Mouse (Mus musculus) gonadal fat pad, adult 2 months (tissue): ENCODE data around the gene Pacs1. TPM values are rescaled to one million over a fixed set of nuclear protein-coding genes. Genes with fewer than 3 reads are reported as not detected.
"Not testable (repeated sequence)": the region's sequence is repeated elsewhere in the genome, so short reads cannot be mapped to it uniquely, and the experiment has no call there.

Source experiments
- DNase-seq: peaks from one replicate; pipeline ENCODE4 v3.0.0-alpha.2; 2012; ENCODE audit warnings: low read depth
- polyA plus RNA-seq: library from polyadenylated mRNA; depleted of rRNA; stranded (reverse); fragments of >200 nt; gene quantifications from 2 replicates; pipeline ENCODE4 v1.2.3, GENCODE M21; 2012

The Pacs1 gene
- polyA plus RNA-seq, 1 experiment: 21.8 TPM

DNA sequence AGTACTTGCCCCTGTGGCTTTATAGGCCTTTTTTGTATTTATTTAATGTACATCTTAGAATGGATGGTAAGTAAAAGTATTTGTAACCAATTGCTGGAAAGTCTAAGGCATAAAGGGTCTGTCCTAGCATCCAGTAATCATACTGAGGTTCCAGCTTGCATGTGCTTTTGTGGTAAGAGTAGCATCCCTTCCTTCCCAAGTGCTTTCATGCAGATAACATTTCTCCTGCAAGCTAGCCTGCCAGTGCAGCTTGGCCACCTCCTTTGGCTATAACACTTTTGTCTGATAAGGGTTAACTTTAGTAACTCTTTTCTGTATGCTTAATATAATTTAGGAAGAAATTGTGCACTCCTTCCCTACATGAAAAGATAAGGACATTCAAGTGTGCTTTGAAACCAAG is 4.9 kb downstream of the Pacs1 start:
- DNase-seq: no peak

DNA sequence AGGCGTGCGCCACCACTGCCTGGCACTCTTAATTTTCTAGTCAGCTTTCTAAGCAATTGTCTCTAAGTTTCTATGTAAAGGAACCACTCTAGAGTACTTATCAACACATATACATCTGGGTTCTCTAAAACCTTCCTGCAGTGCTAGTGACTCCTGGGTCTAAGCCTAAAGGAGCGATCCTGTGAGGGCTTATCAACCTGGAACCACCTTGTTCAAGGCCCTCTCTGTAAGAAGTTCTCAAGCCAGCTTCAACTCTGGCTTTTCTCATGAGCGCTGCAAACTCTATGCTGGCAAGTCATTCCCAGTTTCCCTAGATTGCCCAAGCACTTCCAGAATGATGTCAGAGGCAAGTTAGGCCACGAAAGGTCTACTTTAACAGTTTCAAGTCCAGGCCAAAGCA is 5.9 kb downstream of the Pacs1 start:
- DNase-seq: no peak

DNA sequence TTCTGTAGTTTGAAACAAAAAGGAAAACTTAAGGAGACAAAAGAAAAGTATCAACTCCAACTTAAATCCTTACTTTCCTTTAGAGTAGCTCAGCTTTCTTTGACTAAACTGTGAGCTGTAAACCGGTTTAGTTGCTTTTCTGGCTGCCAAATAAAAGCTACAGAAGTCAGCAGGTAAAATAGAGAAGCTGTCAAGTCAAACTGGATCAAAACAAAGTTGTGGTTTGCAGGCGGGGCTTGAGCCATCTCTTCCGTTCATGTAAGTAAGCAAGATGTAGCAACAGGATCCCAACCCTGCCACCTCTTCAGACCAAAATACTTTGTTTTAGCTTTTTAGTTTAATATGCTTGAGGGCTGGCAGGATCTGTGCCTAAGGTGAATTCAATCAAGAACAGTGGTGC is 15.8 kb downstream of the Pacs1 start:
- DNase-seq: no peak

DNA sequence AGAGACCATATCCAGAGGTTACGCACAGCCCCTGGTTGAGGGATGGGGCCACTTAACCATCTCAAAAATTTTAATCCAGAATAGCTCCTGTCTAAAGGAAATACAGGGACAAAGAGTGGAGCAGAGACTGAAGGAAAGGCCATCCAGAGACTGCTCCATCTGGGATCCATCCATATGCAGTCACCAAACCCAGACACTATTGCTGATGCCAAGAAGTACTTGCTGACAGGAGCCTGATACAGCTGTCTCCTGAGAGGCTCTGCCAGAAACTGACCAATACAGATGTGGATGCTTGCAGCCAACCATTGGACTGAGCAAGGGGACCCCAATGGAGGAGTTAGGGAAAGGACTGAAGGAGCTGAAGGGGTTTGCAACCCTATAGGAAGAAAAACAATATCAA is 35.9 kb downstream of the Pacs1 start:
- DNase-seq: not testable (repeated sequence)

DNA sequence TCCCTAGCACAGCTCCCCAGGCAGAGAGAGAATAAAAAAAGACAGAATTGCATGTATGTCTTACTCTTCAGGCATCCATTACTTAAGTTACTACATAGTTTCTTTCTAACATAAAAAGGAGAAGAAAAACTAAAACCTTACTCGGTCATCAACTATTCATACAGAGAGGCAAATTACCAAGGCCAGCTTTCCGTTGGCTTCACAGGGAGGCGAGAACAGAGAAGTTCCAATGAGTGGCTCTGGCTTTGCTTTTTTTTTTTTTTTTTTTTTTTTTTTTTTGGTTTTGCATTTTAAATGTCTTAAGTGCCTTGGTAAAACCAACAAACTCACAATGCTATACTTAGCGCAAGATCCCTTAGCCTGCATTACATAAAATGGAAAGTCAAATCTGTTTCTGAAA is 40.2 kb downstream of the Pacs1 start:
- DNase-seq: no peak

DNA sequence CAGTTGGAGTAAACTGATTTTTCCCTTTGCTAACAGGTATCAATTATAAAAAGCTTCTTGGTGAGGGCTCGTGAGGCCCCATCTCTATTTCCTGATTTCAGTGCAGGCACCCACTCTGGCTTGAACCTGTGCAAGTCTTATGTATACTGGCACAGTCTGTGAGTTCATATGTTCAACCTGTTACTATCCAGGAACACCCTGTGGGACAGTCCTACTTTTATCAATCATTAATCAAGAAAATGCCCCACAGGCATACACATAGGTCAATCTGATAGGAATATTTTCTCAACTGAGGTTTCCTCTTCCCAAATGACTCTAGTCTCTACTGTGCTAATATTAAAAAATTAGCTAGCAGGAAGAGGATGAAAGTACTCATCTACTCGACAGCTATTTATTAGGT is 42.8 kb downstream of the Pacs1 start:
- no peak for DNase-seq

DNA sequence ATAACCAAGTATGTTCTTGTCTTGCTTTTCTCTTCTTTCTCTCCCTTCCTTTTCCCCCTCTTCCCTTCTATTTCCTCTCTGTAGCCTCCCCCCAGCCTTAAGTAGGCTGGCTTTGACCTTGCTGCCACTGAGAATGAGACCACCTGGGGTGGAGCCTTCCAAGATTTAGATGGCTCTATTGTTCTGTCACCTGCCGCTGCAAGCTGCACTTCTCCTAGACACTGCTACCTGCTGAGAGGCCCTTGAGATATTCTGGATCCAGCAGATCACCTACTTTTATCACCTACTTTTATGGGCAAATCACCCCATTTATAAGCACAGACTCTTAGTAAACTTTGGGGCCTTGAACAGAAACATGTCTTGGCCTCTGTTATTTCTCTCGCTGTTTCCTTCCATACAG is 48.3 kb downstream of the Pacs1 start:
- no peak for DNase-seq

DNA sequence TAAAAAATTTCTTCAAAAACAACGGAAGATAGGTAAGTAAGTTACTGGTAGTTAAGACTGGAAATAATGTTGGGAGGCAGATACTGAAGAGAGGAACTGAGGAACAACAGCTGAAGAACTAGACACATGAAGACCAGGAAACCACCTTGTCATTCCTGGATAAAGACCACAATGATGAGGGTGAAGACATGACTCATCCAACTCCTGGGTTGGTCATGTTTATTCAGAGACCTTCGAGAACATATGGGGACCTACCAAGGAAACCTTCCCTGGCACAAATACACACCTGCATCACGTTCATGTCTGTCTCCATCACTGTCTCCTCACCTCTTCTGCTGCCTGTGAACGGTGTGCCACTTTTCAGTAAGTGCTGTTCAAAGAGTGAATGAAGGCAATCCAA is 48.8 kb downstream of the Pacs1 start:
- no peak for DNase-seq

DNA sequence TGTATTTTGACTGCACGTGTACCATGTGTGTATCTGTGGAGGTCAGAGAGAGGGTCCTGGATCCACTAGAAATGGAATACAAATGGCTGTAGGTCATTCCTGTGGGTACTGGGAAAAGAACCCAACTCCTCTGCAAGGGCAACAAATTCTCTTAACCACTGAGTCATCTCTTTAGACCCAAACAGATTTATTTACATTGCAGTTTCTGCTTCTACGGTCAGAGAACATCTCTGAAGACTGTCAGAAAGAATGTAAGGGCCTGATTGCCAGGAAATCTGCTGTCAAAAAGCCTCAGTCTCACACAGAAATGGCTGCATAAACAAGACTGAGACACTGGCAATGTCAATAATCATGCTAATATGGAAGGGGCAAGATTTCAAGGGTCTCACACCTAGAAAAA is 51.0 kb downstream of the Pacs1 start:
- no peak for DNase-seq

DNA sequence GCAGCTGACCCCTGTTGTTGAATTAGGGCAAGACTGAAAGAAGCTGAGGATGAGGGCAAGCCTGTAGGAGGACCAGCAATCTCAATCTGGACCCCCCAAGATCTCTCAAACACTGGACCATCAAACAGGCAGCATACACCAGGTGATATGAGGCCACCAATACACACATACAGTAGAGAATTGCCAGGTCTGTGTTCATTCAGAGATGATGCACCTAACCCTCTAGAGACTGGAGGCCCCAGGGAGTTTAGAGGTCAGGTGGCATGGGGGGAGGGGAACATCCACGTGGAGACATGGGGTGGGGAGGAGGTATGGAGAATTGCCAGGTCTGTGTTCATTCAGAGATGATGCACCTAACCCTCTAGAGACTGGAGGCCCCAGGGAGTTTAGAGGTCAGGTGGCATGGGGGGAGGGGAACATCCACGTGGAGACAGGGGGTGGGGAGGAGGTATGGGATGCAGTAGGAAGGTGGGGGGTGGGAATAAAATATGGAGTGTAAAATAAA is 51.6 kb downstream of the Pacs1 start:
- DNase-seq: not testable (repeated sequence)

DNA sequence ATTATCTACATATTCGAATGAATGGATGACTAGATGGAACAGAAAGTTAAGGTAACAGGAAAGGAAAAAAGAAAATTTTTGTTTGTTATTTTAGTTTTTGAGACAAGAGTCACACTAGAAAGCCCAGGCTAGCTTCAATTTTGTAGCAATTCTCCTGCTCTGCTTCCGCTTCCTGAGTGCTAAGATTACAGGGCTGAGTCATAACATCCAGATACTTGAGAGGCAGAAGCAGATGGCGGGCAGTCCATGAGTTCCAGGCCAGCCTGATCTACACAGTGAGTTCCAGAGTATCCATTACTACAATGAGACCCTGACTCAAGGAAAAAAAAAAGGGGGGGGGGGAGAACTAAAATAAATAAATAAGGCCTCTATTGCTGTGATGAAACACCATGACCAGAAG is 52.5 kb downstream of the Pacs1 start:
- no peak for DNase-seq

DNA sequence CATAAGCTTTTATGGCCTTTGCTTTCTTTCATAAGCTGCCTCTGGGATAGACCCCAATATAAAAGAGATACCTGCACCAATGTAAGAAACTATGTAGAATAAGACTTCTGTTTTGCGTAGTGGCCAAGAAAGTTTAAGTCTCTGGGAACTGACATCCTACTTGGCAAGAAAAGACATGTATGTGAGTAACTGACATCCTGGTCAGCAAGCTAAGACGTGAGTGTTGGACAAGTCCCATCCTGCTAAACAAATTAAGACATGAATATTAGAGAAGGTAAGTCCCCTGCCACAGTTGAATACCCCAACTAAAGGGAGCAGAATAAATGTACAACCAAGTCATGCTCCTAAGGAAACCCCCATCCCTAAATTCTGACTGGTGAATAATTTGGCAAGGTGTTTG is 71.2 kb downstream of the Pacs1 start:
- DNase-seq: no peak

DNA sequence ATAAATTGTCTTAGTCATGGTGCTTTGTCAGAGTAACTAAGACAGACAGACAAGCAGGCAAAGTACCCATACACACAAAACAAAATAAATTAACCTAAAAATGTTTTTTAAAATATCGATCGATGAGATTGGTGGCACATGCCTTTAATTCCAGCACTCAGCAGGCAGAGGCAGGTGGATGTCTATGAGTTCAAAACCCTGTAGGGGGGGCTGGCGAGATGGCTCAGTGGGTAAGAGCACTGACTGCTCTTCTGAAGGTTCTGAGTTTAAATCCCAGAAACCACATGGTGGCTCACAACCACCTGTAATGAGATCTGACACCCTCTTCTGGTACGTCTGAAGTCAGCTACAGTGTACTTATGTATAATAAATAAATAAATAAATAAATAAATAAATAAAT is 72.3 kb downstream of the Pacs1 start:
- DNase-seq: not testable (repeated sequence)

DNA sequence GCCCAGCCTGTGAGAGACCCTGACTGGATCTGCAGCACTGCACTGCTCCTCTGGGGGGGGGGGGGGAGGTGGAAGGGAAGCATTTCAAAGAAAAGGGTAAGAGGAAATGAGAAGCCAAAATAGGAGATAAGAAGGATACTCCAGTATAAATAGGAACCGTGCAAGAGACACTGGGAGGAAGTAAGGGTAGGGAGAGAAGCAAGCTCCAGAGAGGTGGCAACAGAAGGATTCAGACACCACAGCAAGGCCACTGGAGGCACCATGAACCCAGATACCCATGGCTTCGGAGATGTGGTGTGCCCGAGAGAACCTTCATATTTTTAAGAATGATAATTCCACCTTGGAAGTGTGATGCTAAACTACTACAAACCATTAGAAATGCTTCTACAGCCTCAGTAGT is 74.4 kb downstream of the Pacs1 start:
- no peak for DNase-seq

DNA sequence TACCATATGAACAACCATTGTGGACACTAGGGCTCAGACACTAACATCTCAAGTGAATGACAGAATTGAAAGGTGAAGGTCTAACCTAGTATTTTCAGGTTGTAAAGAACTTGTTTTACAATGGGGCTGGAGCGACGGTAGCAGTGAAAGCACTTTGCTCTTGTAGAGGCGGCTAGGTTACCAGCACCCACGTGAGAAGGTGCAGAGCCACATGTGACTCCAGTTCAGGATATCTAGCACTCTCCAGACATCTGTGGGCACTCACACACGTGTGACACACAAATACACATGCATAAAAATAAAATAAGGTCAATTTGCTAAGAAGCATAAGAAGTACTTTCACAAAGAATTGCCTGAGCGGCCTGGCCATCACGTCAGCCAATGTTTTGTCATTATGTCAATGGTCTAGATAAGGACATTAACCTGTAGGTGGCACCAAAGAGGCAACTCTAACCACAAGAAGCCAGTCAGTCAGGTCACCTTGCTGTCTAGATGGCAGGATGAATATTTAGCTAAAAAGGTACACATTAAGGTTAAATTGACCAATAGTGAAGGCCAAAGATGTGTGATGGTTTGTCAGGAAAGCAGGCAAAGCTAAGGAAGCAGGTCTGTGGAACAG is 77.4 kb downstream of the Pacs1 start:
- DNase-seq: no peak

DNA sequence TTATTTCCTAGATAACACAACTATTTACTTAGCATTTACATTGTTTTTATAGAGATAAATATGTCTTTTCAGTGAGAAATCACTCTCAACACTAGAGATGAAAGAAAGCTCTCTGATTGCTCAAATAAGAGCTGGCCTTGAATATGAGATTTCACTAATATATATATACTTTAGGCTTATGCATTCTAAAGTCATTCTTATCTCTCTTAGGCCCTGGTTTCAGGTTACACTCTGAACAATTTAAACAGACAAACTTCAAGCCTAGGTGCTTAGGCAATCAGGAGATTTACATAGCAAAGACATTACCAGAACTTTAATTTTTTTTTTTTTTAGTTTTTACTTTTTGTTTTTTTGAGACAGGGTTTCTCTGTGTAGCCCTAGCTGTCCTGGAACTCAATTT is 80.5 kb downstream of the Pacs1 start:
- DNase-seq: no peak

DNA sequence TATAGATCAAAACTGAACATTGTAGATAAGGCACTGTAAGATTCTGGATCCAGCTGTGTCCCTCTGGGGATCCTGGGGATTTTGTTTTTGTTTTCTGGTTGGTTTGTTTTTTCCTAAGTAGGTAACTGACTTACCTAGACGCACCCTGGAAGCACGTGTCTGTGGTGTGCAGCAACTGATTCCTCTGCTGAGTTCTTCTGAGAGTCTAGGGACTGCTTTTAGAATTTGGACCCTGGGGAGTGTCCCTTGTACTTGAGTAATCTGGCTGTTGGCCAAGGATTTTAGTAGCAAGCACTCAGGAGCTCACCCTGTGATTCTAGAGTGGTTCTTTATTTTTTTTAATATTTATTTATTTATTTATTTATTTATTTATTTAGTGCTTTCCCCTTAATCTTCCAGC is 85.5 kb downstream of the Pacs1 start:
- no peak for DNase-seq

DNA sequence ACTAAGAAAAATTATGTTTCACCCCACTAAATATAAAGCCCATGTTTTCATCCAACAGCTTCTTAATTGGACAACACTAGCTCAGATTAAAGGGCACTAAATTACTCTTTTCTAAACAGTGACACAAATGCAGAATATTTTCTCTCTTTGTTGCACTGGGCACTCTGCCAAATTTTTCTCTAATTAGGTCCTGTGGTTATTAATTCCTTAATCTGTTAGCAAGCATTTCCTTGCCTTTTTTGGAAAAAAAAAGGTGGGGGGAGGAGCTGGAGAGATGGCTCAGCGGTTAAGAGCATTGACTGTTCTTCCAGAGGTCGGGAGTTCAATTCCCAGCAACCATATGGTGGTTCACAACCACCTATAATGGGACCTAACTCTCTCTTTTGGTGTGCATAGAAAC is 91.0 kb downstream of the Pacs1 start:
- no peak for DNase-seq

DNA sequence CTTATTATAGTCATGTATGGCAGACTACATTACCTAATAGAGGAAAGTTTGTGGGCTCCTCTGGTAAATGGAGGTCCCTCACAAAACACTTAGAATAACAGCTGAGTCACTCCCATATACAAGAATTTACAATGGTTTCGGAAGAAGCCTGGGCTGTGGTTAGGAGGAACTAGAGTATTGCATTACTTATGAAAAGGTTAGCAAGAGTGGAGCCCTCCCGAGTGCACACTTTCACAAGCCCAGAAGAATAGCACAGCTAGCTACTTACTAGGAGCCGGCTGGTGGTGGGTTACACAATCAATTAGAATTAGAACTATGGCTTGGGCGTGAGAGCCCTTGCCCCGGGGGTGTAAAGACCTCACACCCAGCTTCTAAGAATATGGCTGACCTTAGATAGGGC is 94.3 kb downstream of the Pacs1 start:
- DNase-seq: no peak

DNA sequence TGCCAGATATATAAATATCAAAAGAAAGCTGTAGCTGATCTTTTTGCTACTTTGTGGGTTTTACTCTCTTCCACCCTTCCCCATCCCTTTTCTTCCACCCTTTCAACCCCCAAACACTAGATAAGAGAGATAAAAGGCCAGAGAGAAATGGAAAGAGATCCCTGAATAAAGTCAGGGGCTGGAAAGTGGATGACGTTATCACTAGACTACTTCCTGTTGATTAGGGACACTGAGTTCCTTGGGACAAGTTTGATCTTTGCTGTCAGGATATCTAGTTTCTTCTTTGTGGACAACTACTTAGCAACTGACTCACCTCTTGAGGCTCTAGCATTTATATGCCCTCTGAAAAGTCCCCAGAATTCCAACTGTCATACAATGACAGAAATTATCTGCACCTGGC is 102.5 kb downstream of the Pacs1 start:
- DNase-seq: no peak

DNA sequence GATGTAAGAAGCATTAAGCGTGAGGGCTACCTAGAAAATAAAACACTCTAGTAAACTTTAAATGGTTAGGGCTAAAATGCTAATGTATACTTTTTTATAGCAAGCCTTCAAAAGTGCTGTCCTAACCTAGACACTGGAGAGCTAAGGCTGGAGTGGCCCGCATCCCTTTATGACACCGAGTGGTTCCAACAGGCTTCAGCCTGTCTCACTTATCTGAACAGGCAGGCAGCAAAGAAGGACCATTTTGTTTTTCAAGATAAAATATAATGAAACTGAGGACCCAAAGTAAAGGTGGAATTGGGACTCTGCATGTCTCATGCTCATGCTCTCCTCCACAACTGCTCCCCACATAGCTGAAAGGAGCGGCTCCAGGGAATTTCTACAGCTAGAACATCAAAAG is 105.4 kb downstream of the Pacs1 start:
- DNase-seq: no peak

DNA sequence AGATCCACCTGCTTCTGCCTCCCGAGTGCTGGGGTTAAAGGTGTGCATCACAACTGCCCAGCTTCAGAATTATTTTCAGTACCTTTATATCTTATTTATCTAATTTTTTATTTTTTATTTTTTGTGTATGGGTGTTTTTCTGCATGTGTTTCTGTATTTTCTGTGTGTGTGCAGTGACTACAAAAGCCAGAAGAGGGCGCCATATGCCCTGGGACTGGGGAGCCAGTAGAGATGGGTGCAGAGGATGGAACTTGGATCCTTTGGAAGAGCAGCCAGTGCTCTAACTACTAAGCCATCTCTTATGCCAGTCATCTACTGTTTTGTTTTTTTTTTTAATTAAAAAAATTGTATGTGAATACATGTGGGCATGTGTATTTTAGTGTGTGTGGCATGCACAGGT is 108.5 kb downstream of the Pacs1 start:
- DNase-seq: no peak

DNA sequence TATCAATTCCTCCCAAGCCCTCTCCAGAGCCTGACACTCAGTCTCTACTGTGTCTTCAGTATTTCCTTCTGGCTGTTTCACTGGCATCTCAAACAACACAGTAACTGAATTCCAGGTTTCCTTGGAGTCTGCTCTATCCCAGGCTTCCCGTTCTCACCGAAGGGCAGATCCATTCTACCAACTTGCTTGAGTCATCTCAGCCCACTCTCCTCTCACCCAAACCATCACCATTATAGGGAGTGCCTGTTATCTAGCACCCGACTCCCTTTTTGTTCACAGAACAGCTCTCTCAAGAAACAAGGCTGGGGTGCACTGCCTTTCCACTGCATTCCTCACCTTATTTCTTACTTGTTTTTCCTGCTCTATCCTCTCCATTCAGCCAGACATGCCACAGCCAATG is 111.0 kb downstream of the Pacs1 start:
- DNase-seq: no peak

DNA sequence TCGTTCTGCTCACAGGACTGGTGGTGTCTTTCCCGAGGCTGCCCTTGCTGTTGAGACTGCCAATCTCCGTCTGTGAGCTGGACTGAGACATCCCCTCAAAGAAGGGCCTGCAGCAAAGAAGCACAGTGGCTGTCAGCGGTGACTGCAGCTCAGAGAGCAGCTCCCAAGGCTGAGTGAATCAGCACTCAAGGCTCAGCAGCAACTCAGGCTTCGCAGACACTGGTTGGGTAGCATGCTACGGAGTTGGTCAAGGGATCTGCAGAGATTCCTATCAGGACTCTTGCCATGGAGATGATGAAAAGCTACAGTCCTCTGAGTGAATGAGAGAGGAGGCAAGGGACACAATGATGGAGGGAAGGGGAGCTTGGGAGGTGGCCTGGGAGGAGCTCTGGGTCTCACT is 120.7 kb downstream of the Pacs1 start:
- no peak for DNase-seq

DNA sequence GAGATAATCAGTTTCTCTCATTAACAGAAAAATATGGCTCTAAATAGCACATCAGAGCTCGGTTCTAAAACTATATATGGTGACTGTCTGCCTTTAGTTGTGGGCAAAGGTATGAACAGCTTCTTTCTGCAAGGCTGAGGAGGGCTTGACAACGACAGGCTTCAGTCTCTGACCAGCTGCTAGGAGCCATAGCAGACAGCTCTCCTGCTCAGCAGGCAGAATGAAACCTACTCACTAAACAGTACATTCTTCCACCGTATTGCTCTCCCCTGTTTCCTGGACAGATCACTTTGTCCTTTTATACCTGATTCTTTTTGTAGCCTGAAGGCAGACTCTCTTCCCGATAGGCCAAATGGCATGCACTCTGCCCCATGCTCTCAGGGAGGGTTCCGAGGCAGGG is 121.2 kb downstream of the Pacs1 start:
- DNase-seq: no peak
